In the genomic region with DNA sequence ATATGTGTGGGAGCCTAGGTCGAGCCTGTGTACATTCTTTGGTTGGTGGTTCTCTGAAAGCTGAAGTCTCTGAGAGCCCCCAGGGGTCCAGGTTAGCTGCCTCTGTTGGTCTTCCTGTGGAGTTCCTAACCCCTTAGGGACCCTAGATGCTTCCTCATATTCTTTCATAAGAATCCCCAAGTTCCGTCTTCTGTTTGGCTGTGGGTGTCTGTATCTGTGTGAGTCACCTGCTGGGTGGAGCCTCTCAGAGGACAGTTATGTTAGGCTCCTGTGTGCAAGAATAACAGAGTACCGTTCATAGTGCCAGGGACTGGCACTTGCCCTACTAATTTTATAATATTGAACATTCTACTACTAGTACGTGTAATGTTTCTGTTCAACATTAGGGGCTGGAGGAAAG, we compare ENCODE assay signal across 17 mouse cellular contexts. TPM values are rescaled to one million over a fixed set of nuclear protein-coding genes. Genes with fewer than 3 reads are reported as not detected.
A peak's percentile ranks its signal among the peaks of the same experiment; 100 is the strongest.
DNase-seq lines count a peak whose midpoint lies in the region.
"Had no signal": no experiment of that assay in that cellular context is flagged by ENCODE, and none has a peak within 500 bp of the region (broad histone marks: within the 10 kb centered on the region; RNA-seq: fewer than 3 reads in every experiment).

No protein-coding gene starts in this region.

- DNase-seq in adrenal gland, adult (ENCODE audit: inconsistent age in 2 of 2, low spot score in 1 of 2), result peak; percentile 43 to 74
- DNase-seq in adrenal gland, postnatal 4 days (ENCODE audit: low spot score in 2 of 2), result no peak
- peak; percentile 12 for DNase-seq in adrenal gland, adult 8-10 months
- DNase-seq in induced T-regulatory cell, adult 2 months (ENCODE audit: low read depth), result peak; percentile 21
- no peak for DNase-seq in layer of hippocampus, adult 9-11 months
- DNase-seq in left cerebral cortex, adult 18-20 months (ENCODE audit: low spot score in 2 of 2), result no peak
- DNase-seq in Muller cell, postnatal 12 days (ENCODE audit: inconsistent ontology term), result no peak
- DNase-seq: cerebellum, adult 9-10 months; gastrocnemius, postnatal 10 days; heart, adult 18-20 months; heart, postnatal 10 days; lung, adult 18-20 months; lung, postnatal 10 days; midbrain, embryonic 14.5 days; right cerebral cortex, postnatal 25 days; thymus, postnatal 36 days had no signal

RNA-seq across cellular contexts. Expression of a gene that starts 45.0 kb away (rescaled TPM):
- total RNA-seq in adrenal gland, postnatal 4 days (2021), result not detected
- not detected for total RNA-seq in adrenal gland, adult 8-10 months (2022)
- total RNA-seq in left cerebral cortex, adult 18-20 months (2021), result not detected
- total RNA-seq: heart, postnatal 10 days; megakaryocyte-erythroid progenitor cell, adult 5-6 weeks had no signal

Comparison
In these comparisons a context has a peak if more than half of its experiments do, and no peak if none do; other contexts are left out.
1. DNase-seq: peak in adrenal gland, adult (2 of 2), adrenal gland, adult 8-10 months (single experiment) and induced T-regulatory cell, adult 2 months (single experiment); none in adrenal gland, postnatal 4 days (0 of 2), layer of hippocampus, adult 9-11 months (single experiment), left cerebral cortex, adult 18-20 months (0 of 2) and Muller cell, postnatal 12 days (single experiment).